Mouse (Mus musculus): ENCODE results near the gene Chka.

The Chka gene

DNA sequence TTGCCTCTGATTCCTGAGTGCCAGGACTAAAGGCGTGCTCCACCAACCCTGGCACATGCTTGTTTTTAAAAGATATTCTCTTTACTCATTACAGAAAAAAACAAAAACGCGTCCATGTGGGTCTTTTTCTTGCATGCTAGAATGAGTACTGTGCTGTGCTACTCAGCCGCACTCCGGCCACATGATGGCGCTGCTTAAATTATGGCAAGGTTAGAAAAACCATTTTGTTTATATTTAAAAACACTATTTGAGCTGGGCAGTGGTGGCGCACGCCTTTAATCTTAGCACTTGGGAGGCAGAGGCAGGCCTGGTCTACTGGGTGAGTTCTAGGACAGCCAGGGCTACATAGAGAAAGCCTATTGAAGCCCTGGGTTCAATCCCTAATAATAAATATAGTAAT is 38.6 kb downstream of the Chka start:
- no peak for DNase-seq

DNA sequence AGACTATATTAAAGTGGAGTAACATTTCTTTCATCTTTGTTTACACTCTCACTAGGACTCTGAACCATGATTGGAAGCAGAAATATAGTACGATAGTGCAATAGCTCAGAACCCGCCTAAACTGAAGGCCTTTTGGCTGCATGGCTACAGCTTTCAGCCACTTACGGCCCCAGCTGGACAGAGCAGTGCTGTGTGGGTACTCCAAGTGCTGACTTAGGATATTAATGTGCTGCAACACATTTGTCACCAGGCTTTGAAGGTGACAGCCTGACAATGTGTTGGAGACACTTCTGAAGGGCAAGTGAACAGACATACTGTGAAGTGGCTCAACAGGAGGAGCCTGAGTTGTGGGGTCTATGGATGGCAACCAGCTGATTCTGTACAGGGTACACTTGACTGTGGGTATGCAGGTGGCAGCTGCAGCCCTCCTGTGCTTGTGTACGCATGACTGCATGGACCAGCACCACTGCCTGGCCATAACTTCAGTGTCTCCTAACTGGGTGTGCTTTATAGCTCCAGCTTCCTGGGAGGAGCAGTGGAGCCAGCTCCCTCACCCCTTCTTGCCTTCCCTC is 42.1 kb downstream of the Chka start:
- no peak for DNase-seq

DNA sequence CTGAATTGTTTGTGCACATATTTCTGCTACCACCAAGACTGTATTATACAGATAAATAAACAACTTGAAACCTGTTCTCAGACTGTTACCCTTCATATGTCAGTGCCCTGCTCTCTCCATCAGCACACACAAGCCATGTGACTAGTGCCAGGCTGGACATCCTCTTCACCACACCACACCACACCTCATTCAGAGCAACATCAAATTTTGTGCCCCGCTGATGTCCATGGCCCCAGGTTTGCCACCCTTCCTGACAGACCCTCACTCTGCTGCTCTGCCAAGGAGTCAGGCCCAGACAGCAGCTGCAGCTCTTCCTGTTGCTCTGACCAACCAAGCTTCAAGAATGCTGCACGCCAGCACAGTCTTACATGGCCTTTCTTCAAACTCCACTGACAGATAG is 42.7 kb downstream of the Chka start:
- no peak for DNase-seq

DNA sequence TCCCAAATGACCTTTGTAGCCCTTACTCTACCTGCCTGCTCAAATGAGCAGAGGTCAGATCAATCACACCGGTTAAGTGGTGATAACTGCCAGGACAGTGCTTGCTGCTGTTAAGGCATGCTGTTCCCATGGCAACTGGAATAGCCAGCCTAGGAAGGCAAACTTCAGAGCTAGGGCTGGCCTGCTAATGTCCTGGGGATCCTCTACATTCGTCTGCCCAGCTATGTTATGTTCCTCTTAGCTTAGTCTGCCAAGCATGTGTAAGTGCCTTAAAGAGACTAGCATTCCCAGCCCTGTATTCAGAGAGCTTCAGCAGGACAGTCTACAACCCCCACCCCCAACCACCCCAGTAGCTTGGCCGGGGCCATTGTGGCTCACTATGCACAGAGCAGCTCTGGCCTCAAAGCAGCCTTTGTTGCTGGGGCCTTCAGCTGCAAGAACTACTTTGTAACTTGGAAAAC is 43.6 kb downstream of the Chka start:
- no peak for DNase-seq

DNA sequence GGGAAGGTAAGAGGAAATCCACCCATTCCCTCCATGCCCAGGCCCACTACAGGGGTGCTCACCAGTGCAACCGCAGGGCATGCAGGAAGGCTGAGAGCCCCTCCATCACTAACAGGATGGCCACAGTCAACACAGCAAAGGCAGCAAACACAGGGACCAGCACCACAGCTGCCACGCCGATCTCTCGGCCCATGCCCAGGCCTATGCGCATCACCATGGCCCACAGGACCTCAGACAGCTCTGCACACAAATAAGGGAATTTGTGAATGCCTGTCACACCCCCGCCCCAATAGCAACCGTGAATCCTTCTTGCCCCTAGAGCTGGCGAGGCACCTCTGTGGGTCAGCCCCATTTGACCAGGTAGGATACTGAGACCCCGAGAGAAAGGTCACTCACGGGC is 44.6 kb downstream of the Chka start:
- DNase-seq: no peak

DNA sequence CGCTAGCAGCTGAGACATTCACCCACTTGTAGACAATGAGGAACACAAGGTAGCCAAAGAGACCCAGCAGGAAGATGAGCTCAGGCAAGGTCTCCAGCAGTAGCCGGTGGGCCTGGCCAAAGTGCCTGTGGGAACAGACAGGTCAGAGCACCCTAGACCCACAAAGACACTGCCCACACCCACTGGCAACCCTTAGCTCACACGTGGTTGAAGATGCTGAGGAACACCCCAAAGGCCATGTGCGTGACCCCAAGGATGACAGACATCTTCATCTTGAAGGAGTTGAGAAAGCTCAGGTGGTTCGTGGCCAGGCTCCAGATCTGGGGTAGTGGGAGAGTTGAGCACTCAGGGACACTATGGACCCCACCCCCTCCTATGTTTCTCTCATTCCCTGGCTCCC is 46.0 kb downstream of the Chka start:
- no peak for DNase-seq

DNA sequence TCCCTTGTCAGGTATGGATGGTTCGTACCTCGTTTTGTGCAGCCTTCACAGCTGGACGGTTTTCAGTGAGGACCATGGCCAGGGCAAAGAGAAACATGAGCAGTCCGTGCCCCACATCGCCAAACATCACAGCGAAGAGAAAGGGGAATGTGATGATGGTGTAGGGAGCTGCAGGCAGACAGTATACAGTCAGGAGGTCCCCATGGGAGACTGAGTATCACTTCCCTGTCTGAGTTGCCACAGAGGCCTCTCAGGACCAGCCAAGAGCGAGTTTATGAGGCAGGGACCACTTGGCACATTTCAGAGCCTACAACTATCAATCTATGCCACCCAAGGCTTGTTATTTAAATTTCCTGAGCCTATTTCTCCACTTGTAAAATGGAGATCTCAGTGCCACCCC is 47.4 kb downstream of the Chka start:
- DNase-seq: no peak

DNA sequence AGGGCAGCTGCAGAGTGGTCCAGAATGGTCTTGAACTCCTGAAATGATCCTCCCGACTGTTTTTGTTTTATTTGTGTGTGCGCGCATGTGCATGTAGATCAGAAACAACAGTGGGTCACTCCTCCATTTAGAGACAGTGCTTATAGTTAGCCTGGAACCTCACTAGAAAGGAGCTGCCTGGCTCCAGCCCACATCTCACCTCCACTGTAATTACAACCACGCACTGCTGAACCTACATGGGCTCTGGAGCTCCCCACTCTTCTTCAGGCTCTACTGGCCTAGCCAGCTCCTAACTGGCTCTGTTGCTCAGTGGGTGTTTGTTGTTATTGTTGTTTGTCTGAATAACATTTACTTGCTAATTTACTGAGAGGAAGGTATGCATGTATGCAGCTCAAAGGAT is 48.0 kb downstream of the Chka start:
- DNase-seq: no peak

DNA sequence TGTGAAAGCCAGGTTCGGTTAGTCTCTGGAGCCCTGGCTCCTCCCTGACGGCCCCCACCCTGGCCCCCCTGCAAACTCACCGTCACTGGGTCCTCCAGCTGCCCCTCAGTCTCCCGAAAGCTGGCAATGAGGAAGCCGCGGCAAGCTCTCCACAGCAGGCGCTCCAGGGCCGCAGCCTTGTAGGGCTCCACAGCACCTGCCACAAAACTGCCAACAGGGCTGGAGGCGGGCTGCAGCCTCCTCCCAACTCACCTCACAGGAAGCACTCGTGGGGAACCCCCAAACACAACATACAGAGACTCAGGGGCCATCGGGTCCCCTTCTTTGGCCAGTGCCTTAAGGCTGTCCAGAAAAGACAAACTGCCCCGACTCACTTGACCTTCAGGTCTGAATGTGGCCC is 51.4 kb downstream of the Chka start:
- DNase-seq: no peak

DNA sequence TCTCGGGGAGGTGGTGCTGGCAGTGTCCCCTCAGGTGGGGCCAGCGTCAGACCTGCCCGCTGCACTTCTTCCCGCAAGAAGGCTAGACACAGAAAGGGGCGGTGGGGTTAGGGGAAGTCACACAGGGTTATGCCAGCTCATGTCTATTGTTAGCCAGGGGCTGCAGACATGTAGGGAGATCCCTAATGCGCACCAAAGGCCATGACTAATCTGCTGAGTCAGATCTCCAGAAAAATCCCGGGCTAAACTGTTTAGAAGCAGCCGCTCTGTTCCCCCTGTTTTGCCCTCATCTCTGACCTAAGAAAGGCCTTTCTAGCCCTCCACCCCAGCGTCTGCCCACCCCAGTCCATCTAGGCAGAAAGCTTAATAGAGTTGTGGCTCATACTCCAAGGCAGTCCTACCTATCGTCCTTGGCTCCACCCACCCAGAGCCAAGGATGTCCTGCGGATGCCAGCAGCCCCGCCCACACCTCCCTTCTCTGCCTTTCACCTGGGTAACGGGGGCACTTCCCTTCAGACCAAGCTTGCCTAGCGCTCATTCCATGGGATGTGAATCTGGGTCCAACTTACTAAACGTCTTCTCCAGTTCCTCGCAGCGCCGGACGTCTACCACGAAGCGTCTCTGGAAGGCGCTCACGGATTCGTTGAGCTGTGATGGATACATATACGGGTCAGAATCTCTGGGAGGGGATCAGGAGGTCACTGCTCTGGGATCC is 52.2 kb downstream of the Chka start:
- no peak for DNase-seq

DNA sequence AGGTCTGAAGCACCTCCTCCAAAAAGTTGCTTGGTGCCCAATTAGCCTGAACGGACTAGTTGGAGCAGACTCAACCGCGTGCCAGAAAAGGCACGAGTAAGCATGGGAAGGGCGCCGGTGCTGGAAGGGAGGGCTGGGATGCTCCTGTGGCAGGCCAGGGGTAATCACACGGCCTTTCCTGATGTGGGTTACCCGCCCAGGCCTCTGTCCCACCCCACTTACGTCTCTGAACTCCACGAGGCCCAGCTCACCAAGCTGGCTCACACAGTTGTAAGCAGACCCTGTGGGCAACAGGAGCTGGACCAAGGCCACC is 52.7 kb downstream of the Chka start:
- no peak for DNase-seq

DNA sequence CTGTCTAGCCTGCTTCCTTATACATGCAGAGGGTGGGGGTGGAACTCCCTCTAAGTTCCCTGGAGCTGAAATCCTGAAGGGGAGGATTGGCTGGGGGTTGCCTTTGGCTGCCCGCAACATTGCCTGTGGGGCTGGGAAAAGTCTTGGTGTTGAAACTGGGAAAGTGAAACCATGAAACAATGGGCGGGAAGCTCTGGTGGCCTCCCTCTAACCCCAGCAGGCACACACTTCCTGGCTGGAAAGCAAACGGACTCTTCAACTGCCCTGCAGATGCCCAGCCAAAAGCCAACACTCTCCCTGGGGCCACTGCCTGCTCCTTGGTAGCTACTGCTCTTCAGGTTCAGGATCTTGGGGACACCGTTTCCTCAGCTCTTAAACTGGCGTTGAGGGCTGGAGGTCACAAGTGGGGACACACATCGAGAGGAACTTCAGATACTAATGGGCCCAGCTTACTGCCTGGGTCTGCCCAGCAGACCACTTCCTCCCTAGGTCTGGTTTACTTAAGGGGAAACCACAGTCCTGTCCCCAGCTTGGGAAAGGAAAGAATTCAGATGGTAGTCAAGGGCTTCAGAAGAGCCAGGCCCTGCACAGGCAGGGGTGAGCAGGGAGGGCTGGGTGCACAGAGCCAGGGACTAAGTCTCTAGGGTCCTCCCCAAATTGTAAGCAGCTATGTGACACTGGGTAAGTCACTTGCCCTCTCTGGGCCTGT is 53.8 kb downstream of the Chka start:
- peak; percentile 19 for DNase-seq

DNA sequence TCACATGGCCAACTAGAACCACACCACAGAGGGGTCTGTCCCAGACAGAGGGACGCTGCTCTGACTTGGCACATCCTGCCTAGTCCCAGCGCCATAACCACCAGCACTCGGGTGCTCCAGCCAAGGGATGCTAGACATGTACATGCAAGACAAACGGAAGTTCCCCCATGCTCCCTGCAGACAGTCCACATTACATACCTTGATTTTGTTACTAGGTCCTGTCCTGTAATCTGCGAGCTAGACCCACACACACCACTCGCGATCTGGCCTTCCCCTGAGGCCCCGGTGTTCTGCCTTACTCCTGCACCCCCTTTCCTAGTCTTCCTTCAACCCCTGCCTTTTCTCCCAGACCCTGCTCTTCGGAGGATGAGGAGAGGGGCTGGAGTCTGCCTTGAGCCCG is 54.8 kb downstream of the Chka start:
- no peak for DNase-seq

DNA sequence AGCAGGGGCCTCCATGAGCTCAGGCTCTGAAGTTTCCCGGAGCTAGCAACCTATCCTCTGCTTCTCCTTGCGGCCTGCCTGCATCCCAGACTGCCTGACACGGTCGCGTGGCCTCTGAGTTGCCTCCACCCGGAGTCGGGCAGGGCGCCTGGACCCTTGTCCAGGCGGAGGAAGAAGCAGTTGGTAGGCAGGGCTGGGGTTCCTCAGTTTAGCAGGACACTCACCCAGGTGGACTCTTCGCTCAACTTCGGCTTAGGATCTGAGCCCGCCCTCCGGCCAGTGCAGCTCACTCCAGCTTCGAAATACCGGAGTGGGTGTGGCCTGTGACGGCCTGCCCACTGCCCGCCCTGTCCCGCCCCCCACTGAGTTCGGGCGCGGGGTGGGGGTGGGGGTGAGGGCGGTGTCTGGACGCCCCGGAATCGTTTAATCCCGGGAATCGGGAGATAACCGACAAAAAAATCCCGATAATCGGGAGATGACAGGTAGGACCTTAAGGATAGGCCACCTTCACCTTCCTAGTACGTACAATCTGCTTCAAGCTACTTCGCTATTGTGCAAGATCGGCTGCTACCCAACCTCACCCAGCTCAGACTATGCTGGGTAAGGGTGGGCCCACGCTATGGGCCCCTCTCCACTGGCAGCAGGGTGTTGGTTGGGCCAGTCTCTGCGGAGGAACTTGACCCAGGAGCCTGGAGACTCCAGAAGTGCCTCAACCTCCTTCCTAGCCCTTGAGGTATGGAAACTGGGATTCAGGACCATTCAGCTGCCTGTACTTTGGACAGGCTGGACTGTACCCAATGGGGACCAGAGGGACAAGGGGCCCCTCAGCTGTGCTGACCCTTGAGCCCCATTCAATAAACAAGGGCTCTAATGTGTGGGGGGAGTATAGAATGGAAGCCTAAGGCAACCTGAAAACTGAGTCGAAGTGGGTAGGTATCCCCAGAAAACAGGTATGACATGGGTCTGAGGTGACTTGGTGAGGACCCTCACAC is 55.5 kb downstream of the Chka start, which contains the start of gene Tcirg1:
Gene Tcirg1, minus strand, starts transcription at position 339 of the 992 bp plus-strand sequence.
- peak; percentile 66 for DNase-seq

DNA sequence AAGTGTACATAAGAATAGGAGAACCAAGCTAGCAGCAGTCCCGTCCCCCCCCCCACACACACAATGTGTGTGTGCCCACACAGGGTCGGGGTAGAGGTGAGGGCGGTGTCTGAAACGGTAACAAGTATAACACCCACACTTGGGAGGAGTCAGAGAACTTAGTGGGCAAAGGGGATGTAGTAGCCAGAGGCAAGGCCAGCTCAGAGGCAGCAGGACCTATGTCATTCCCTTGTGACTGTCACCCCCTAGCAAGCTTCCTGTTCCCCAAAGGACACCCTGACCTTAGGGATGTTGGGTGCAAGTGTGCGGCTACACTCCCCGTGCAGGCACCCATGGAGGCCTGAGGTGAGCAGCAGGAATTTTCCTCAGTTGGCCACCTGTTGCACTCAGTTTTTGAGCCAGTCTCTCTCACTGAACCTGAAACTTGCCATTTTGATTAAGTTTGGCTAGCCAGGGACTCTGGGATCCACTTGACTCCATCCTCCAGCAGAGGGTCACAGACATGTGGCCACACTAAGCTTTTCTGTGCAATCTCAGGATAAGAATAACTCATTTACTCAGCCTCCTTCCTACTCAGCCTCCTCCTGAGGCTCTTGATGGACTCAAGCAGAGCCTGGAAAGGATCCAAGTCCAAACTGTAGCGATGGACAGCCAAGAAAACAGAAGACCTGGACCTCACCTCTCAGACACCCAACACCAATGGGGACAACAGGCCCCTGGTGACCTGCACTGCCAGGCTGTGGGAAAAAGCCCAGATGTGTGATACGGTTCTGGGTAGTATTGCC is 56.5 kb downstream of the Chka start:
- no peak for DNase-seq

DNA sequence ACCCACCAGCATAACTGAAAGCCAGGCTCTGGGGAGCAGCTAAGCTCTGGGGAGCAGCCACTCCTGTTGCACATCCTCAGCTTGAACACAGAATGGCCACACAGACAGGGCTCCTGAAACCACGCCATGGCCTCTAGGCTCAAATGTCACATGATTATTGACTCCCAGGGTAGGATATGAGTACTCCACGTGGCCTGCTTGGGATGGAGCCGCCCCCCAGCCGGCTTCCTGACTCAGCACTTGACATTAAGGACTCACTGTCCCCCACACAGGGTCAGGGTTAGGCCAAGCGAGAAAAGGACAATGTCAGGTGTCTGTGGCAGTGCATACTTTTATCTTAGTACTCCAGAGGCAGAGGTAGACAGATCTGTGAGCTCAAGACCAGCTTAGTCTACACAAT is 58.6 kb downstream of the Chka start:
- DNase-seq: no peak

DNA sequence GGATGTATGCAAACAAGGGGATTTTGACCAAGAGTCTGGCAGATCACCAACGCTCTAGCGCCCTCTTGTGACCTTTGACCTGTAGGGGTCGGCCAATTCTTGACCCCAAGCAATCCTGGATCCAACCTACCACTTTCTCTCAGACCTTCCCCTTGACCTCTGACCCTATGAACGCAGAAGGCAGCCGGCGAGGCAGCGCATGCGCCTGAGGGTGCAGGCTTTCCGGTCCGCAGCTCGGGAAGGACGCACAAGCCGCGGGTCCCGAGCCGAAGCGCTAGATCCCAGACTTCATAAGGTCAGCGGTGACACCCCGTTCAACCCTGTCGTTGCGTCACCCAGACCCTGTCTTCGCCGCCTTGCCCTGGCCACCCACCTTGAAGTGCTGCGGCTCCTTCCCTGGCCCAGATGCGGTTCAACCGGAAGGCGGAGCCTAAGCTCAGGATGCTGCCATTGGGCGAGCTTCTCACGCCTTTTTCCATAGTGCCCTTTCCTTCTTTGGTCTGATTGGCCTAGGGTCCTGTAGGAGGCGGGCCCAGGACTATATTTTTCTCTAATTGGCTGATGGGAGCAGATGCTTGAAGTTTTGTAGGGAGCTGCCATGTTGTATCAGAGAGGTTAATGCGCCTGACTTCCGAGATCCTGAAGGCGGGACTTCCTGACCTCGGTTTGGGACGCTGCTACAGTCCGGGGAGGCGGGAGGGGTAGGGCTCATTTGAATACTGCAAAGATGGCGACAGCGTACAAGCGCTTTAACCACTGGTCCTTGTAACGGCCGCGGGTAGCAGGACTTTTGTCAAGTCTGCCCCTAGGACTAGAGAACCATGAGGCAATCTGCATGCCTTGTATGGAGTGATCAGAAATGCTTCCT is 61.0 kb downstream of the Chka start, which contains the start of gene Ndufs8:
Gene Ndufs8, minus strand, starts transcription at position 438 of the 868 bp plus-strand sequence.
- peak; percentile 100 for DNase-seq

DNA sequence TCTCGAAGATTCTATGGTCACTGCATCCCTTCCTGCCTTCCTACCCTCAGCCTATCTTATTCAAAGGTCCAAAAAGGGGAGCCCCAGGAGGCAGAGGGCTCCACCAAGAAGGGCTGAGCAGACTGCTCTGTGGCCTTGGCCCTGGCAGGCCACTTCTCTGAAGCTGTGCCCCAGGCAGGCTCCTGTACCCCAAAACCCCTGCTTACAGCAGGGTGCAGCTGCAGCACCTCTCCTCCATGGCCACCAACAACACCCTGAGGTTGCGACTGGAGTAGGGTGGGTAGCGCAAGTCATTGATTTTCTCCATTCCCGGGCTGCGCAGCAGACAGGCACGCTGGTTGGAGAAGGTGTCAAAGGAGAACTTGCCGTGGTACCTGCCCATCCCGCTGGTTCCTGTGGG is 62.1 kb downstream of the Chka start:
- DNase-seq: no peak

DNA sequence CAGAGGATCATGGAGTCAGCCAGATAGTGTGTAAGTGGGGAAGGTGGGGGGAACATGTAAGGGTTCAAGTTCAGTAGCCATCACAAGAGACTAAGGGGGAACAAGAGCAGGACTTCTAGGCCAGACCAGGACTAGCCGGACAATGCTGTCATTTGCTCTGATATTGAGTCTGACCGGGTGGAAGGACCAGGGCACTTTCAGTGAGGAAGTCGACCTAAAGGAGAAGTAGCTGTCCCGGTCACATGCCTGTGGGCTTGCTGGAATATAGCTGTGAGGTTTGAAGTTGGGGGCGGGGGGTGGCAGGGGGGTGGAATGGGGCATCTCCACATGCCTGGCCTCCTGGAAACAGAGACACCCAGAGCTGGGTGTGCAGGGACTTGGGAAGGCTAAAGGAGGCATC is 63.0 kb downstream of the Chka start:
- DNase-seq: no peak

DNA sequence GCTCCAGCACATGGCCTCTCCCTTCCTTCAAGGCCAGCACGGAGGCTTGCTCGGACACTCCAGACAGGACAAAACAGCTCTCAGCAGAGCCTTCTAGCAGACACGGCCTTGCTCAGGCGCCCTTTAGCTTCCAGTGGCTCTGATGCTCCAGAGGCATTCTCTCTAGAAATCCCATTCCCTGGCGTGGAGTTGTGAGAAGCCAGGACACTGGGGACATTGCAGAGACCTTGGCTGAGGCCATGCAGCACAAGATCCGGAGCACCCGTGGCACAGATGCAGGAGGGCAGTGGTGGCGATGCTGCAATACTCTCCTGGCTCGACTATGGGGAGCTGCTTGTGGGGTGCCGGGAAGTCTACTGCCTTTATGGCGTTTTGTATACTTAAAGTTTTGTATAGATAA is 65.2 kb downstream of the Chka start:
- no peak for DNase-seq

DNA sequence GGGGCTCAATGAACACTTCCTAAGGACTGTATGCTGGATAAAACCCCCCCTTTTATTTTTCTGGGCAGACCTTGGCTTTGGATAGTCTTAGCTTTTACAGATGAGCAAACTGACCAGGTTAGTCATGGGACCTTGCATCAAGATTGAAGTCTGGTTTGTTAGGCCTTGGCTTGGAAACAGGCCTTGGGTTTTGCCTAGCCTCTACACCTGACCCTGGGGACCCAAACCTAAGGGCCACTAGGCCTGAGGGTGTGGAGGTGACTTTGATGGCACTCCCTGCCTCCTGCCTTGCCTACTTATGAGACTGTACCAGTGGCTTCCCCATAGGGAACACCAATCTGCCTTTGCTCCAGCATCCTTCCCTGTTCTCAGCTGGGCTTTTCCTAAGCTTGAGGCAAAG is 68.4 kb downstream of the Chka start:
- DNase-seq: no peak
